8 mouse cellular contexts compared by ENCODE assay signal in the genomic region with DNA sequence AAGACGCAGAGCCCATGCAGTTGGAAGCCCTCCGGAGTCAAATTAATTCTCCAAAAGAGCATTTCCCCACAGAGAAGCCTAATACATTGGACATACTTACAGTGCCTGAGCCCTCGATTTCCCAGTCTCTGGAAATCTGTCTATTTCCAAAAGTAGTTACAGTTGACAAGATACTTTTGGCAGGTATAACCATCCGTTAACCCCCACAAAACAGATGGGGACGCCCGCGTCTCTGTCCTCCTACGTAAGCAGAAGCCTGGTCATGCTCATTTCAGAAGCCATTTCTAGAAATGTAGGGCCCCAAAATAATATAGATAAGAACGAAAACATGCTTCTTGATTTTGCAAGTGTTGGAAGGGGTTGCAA. TPM values are rescaled to one million over a fixed set of nuclear protein-coding genes. Genes with fewer than 3 reads are reported as not detected.
DNase-seq lines count a peak whose midpoint lies in the region; ATAC-seq and TF ChIP-seq lines count a peak whose summit lies in the region.

No protein-coding gene starts in this region.

- H3K4me3 ChIP-seq in lung, embryonic 15.5 days: peak overlapping the region; percentile 60
- H3K4me3 ChIP-seq in forebrain, embryonic 11.5 days (ENCODE audit: low read depth, low read length): peak overlapping the region; percentile 65
- peak overlapping the region; percentile 70 for H3K4me3 ChIP-seq in midbrain, postnatal 0 days (ENCODE audit: low read depth, low read length)

- no peak for DNase-seq in lung, adult 18-20 months
- no peak for DNase-seq in forebrain, embryonic 11.5 days (ENCODE audit: low spot score)
- DNase-seq in layer of hippocampus, postnatal 10 days (ENCODE audit: low spot score in 2 of 2): peak; percentile 34 to 36
- DNase-seq in midbrain, postnatal 0 days (ENCODE audit: low spot score): no peak
- no peak for DNase-seq in ovary, postnatal 10 days (ENCODE audit: low spot score)
- DNase-seq in cerebellum, adult 9-11 months: no peak
- no peak for DNase-seq in ovary, postnatal 14 days (ENCODE audit: low spot score)

- H3K4me2 ChIP-seq in lung, embryonic 15.5 days: peak overlapping the region; percentile 84
- H3K4me2 ChIP-seq in forebrain, embryonic 11.5 days (ENCODE audit: low read depth, low read length, severe bottlenecking): peak overlapping the region; percentile 68
- peak overlapping the region; percentile 85 for H3K4me2 ChIP-seq in midbrain, postnatal 0 days (ENCODE audit: low read depth, low read length, poor library complexity, severe bottlenecking)

- WGBS in lung, embryonic 15.5 days: 37% methylated on average over 9 of the region's 9 CpGs
- WGBS in forebrain, embryonic 11.5 days: 44% methylated on average over 9 of the region's 9 CpGs
- WGBS in midbrain, postnatal 0 days: 24% methylated on average over 9 of the region's 9 CpGs

- H3K9me3 ChIP-seq in lung, embryonic 15.5 days: no peaks in the 10 kb centered on the region
- no peaks in the 10 kb centered on the region for H3K9me3 ChIP-seq in forebrain, embryonic 11.5 days (ENCODE audit: control insufficient read depth, low read length)
- no peaks in the 10 kb centered on the region for H3K9me3 ChIP-seq in midbrain, postnatal 0 days (ENCODE audit: low read length)

- ATAC-seq in lung, embryonic 15.5 days (ENCODE audit: borderline replicate concordance, extremely low read depth, low FRiP score, low TSS enrichment): no peak
- ATAC-seq in forebrain, embryonic 11.5 days (replicated peaks; ENCODE audit: low FRiP score): no peak
- no peak for ATAC-seq in midbrain, postnatal 0 days (ENCODE audit: low FRiP score)

- peaks cover 20% of the 10 kb centered on the region for H3K36me3 ChIP-seq in lung, embryonic 15.5 days
- peaks cover 4% of the 10 kb centered on the region; the same call in 1 of the 2 replicates for H3K36me3 ChIP-seq in forebrain, embryonic 11.5 days (ENCODE audit: control insufficient read depth, insufficient read depth, low read length)
- H3K36me3 ChIP-seq in midbrain, postnatal 0 days (ENCODE audit: insufficient read depth, low read length): peaks cover 18% of the 10 kb centered on the region

- H3K9ac ChIP-seq in lung, embryonic 15.5 days: peak overlapping the region; percentile 65
- H3K9ac ChIP-seq in forebrain, embryonic 11.5 days (ENCODE audit: low read length): peak overlapping the region; percentile 80
- peak overlapping the region; percentile 64 for H3K9ac ChIP-seq in midbrain, postnatal 0 days (replicated peaks; ENCODE audit: low read length, poor library complexity, severe bottlenecking)

- no peaks in the 10 kb centered on the region for H3K27me3 ChIP-seq in lung, embryonic 15.5 days
- no peaks in the 10 kb centered on the region for H3K27me3 ChIP-seq in forebrain, embryonic 11.5 days (ENCODE audit: control insufficient read depth, insufficient read depth, low read length)
- no peaks in the 10 kb centered on the region for H3K27me3 ChIP-seq in midbrain, postnatal 0 days (ENCODE audit: insufficient read depth, low read length)

- TF ChIP-seq CTCF in midbrain, postnatal 0 days (IDR thresholded peaks at IDR 0.05): no peak

- peaks cover 15% of the 10 kb centered on the region for H3K4me1 ChIP-seq in lung, embryonic 15.5 days
- H3K4me1 ChIP-seq in forebrain, embryonic 11.5 days (replicated peaks; ENCODE audit: control insufficient read depth, insufficient read depth, low read length): no peaks in the 10 kb centered on the region
- H3K4me1 ChIP-seq in midbrain, postnatal 0 days (ENCODE audit: insufficient read depth, low read length): 0 out of 2 replicates have a peak, but pooled peaks cover 2% of the 10 kb centered on the region

- H3K27ac ChIP-seq in lung, embryonic 15.5 days: peak overlapping the region; percentile 4; the same call in 1 of the 2 replicates
- no peak overlapping the region for H3K27ac ChIP-seq in forebrain, embryonic 11.5 days (ENCODE audit: low read depth, low read length)
- peak overlapping the region; percentile 70 for H3K27ac ChIP-seq in midbrain, postnatal 0 days (ENCODE audit: low read depth, low read length)

RNA-seq across cellular contexts. Expression of a gene that starts 0.6 kb away (rescaled TPM):
- polyA plus RNA-seq in lung, embryonic 15.5 days (2015; fragmentation: Nextera tagmentation; extraction: Ambion mirVana): 20.1 and 22.8 TPM in 2 replicates
- polyA plus RNA-seq in forebrain, embryonic 11.5 days (2014; fragmentation: Nextera tagmentation; extraction: Ambion mirVana): 26.3 and 27.8 TPM in 2 replicates
- 10 to 100 TPM; 43.2 to 53.0 TPM for total RNA-seq in layer of hippocampus, postnatal 10 days (2021)
- 19.1 and 34.3 TPM in 2 replicates for total RNA-seq in midbrain, postnatal 0 days (2014; rRNA removed)
- polyA plus RNA-seq in midbrain, postnatal 0 days (2015; fragmentation: Nextera tagmentation; extraction: Ambion mirVana): 47.7 and 50.2 TPM in 2 replicates

RNA-seq across cellular contexts. Expression of a gene that starts 12.3 kb away (rescaled TPM):
- 127 and 130 TPM in 2 replicates for polyA plus RNA-seq in lung, embryonic 15.5 days (2015; fragmentation: Nextera tagmentation; extraction: Ambion mirVana)
- polyA plus RNA-seq in forebrain, embryonic 11.5 days (2014; fragmentation: Nextera tagmentation; extraction: Ambion mirVana): 126 TPM in 2 replicates
- 10 to 100 TPM; 53.6 to 55.7 TPM for total RNA-seq in layer of hippocampus, postnatal 10 days (2021)
- 53.8 and 73.2 TPM in 2 replicates for total RNA-seq in midbrain, postnatal 0 days (2014; rRNA removed)
- 137 and 151 TPM in 2 replicates for polyA plus RNA-seq in midbrain, postnatal 0 days (2015; fragmentation: Nextera tagmentation; extraction: Ambion mirVana)

RNA-seq across cellular contexts. Expression of a gene that starts 34.6 kb away (rescaled TPM):
- polyA plus RNA-seq in lung, embryonic 15.5 days (2015; fragmentation: Nextera tagmentation; extraction: Ambion mirVana): 1.5 and 1.7 TPM in 2 replicates
- 0.48 and 0.57 TPM in 2 replicates for polyA plus RNA-seq in forebrain, embryonic 11.5 days (2014; fragmentation: Nextera tagmentation; extraction: Ambion mirVana)
- 1 to 10 TPM; 2.8 to 3.0 TPM for total RNA-seq in layer of hippocampus, postnatal 10 days (2021)
- 0.24 and 2.2 TPM in 2 replicates for total RNA-seq in midbrain, postnatal 0 days (2014; rRNA removed)
- 0.34 and 0.60 TPM in 2 replicates for polyA plus RNA-seq in midbrain, postnatal 0 days (2015; fragmentation: Nextera tagmentation; extraction: Ambion mirVana)

RNA-seq across cellular contexts. Expression of a gene that starts 37.4 kb away (rescaled TPM):
- 50.3 and 54.1 TPM in 2 replicates for polyA plus RNA-seq in lung, embryonic 15.5 days (2015; fragmentation: Nextera tagmentation; extraction: Ambion mirVana)
- polyA plus RNA-seq in forebrain, embryonic 11.5 days (2014; fragmentation: Nextera tagmentation; extraction: Ambion mirVana): 43.0 and 44.4 TPM in 2 replicates
- total RNA-seq in layer of hippocampus, postnatal 10 days (2021): 10 to 100 TPM; 15.6 TPM
- 27.0 and 28.6 TPM in 2 replicates for total RNA-seq in midbrain, postnatal 0 days (2014; rRNA removed)
- polyA plus RNA-seq in midbrain, postnatal 0 days (2015; fragmentation: Nextera tagmentation; extraction: Ambion mirVana): 47.7 and 49.3 TPM in 2 replicates

RNA-seq across cellular contexts. Expression of a gene that starts 44.8 kb away (rescaled TPM):
- 37.8 and 40.7 TPM in 2 replicates for polyA plus RNA-seq in lung, embryonic 15.5 days (2015; fragmentation: Nextera tagmentation; extraction: Ambion mirVana)
- 37.4 and 37.5 TPM in 2 replicates for polyA plus RNA-seq in forebrain, embryonic 11.5 days (2014; fragmentation: Nextera tagmentation; extraction: Ambion mirVana)
- 10 to 100 TPM; 19.7 to 20.7 TPM for total RNA-seq in layer of hippocampus, postnatal 10 days (2021)
- 18.0 and 21.2 TPM in 2 replicates for total RNA-seq in midbrain, postnatal 0 days (2014; rRNA removed)
- 16.9 and 17.4 TPM in 2 replicates for polyA plus RNA-seq in midbrain, postnatal 0 days (2015; fragmentation: Nextera tagmentation; extraction: Ambion mirVana)

Comparison
In these comparisons a context has a peak if more than half of its experiments do, and no peak if none do; other contexts are left out.
1. DNase-seq: peak in layer of hippocampus, postnatal 10 days (2 of 2); none in lung, adult 18-20 months (0 of 2), forebrain, embryonic 11.5 days (single experiment), midbrain, postnatal 0 days (single experiment), ovary, postnatal 10 days (single experiment), cerebellum, adult 9-11 months (single experiment) and ovary, postnatal 14 days (single experiment).
2. Peak in every context shown above with its lines, with median percentiles within 50 percentile points of each other: H3K4me2 ChIP-seq, H3K4me3 ChIP-seq and H3K9ac ChIP-seq.